In genomic region chr17:90079003-90079402, GRCm38 (mm10) we compare ENCODE assay signal across 14 mouse cellular contexts.
DNase-seq lines count a peak whose midpoint lies in the region; ATAC-seq lines count a peak whose summit lies in the region.
"Had no signal": no experiment of that assay in that cellular context is flagged by ENCODE, and none has a peak within 500 bp of the region (broad histone marks: within the 10 kb centered on the region; RNA-seq: fewer than 3 reads in every experiment).

No protein-coding gene starts in this region.

- no peak for DNase-seq in midbrain, embryonic 10.5 days (ENCODE audit: low spot score)
- peak; percentile 42 for DNase-seq in midbrain, embryonic 14.5 days
- no peak for DNase-seq in spleen, postnatal 14 days (ENCODE audit: low spot score in 2 of 2)
- no peak for DNase-seq in natural killer cell, adult 2 months (ENCODE audit: low spot score in 2 of 2)
- DNase-seq in gastrocnemius, postnatal 14 days = no peak
- DNase-seq: cerebellum, postnatal 14 days; gastrocnemius, adult 2 months; heart, postnatal 14 days; lung, postnatal 36 days; right cerebral cortex, postnatal 4 days had no signal

- no peaks in the 10 kb centered on the region for H3K36me3 ChIP-seq in midbrain, embryonic 13.5 days
- no peaks in the 10 kb centered on the region for H3K36me3 ChIP-seq in midbrain, embryonic 10.5 days
- no peaks in the 10 kb centered on the region for H3K36me3 ChIP-seq in forebrain, embryonic 15.5 days
- H3K36me3 ChIP-seq in midbrain, embryonic 14.5 days (ENCODE audit: control insufficient read depth, insufficient read depth, low read length) = no peaks in the 10 kb centered on the region
- H3K36me3 ChIP-seq: G1E had no signal

- H3K4me1 ChIP-seq in midbrain, embryonic 13.5 days (replicated peaks) = peaks cover 13% of the 10 kb centered on the region
- H3K4me1 ChIP-seq in midbrain, embryonic 10.5 days = peaks cover 7% of the 10 kb centered on the region; the same call in 1 of the 2 replicates
- H3K4me1 ChIP-seq in forebrain, embryonic 15.5 days = peaks cover 14% of the 10 kb centered on the region
- peaks cover 15% of the 10 kb centered on the region; the same call in 1 of the 2 replicates for H3K4me1 ChIP-seq in midbrain, embryonic 14.5 days (ENCODE audit: control insufficient read depth, insufficient read depth, low read length)

- no peak overlapping the region for H3K4me2 ChIP-seq in midbrain, embryonic 13.5 days (replicated peaks)
- H3K4me2 ChIP-seq in forebrain, embryonic 15.5 days (replicated peaks) = no peak overlapping the region
- no peak overlapping the region for H3K4me2 ChIP-seq in midbrain, embryonic 14.5 days (ENCODE audit: low read length)

- ATAC-seq in midbrain, embryonic 13.5 days = peak; percentile 45; the same call in 1 of the 2 replicates
- ATAC-seq in forebrain, embryonic 15.5 days (replicated peaks) = peak; percentile 63
- ATAC-seq in midbrain, embryonic 14.5 days (ENCODE audit: low FRiP score, low TSS enrichment) = no peak; the same call in 1 of the 2 replicates
- ATAC-seq: intestine, embryonic 16.5 days had no signal

- H3K9ac ChIP-seq in midbrain, embryonic 13.5 days (replicated peaks) = no peak overlapping the region
- H3K9ac ChIP-seq in forebrain, embryonic 15.5 days (replicated peaks) = no peak overlapping the region
- no peak overlapping the region for H3K9ac ChIP-seq in midbrain, embryonic 14.5 days (replicated peaks; ENCODE audit: low read length)

- WGBS in midbrain, embryonic 13.5 days = 35% methylated on average over 6 of the region's 6 CpGs
- 64% methylated on average over 6 of the region's 6 CpGs for WGBS in midbrain, embryonic 10.5 days
- 22% methylated on average over 6 of the region's 6 CpGs for WGBS in forebrain, embryonic 15.5 days
- WGBS in midbrain, embryonic 14.5 days = 36% methylated on average over 6 of the region's 6 CpGs

- peak overlapping the region; percentile 44 for H3K27ac ChIP-seq in midbrain, embryonic 13.5 days
- H3K27ac ChIP-seq in midbrain, embryonic 10.5 days (replicated peaks) = no peak overlapping the region
- peak overlapping the region; percentile 52; the same call in 1 of the 2 replicates for H3K27ac ChIP-seq in forebrain, embryonic 15.5 days (replicated peaks)
- no peak overlapping the region for H3K27ac ChIP-seq in midbrain, embryonic 14.5 days (replicated peaks; ENCODE audit: low read depth, low read length)
- H3K27ac ChIP-seq: gastrocnemius, adult 2 months had no signal

- H3K27me3 ChIP-seq in midbrain, embryonic 13.5 days = no peaks in the 10 kb centered on the region
- H3K27me3 ChIP-seq in midbrain, embryonic 10.5 days (ENCODE audit: low read depth, poor library complexity, severe bottlenecking) = no peaks in the 10 kb centered on the region
- H3K27me3 ChIP-seq in forebrain, embryonic 15.5 days = no peaks in the 10 kb centered on the region
- no peaks in the 10 kb centered on the region for H3K27me3 ChIP-seq in midbrain, embryonic 14.5 days (ENCODE audit: control insufficient read depth, insufficient read depth, low read length)

- intact Hi-C loops in gastrocnemius, postnatal 14 days (cut with DNase I; ENCODE audit: low total_unique reads) = no loop called here

- H3K9me3 ChIP-seq in midbrain, embryonic 13.5 days = no peaks in the 10 kb centered on the region
- H3K9me3 ChIP-seq in midbrain, embryonic 10.5 days (replicated peaks) = no peaks in the 10 kb centered on the region
- H3K9me3 ChIP-seq in forebrain, embryonic 15.5 days = no peaks in the 10 kb centered on the region
- no peaks in the 10 kb centered on the region for H3K9me3 ChIP-seq in midbrain, embryonic 14.5 days (ENCODE audit: control insufficient read depth, low read length)
- H3K9me3 ChIP-seq: G1E had no signal

- H3K4me3 ChIP-seq in midbrain, embryonic 13.5 days (replicated peaks) = no peak overlapping the region
- H3K4me3 ChIP-seq in midbrain, embryonic 10.5 days = no peak overlapping the region
- H3K4me3 ChIP-seq in forebrain, embryonic 15.5 days = no peak overlapping the region
- H3K4me3 ChIP-seq in midbrain, embryonic 14.5 days (replicated peaks; ENCODE audit: low read depth, low read length) = no peak overlapping the region
- H3K4me3 ChIP-seq: gastrocnemius, adult 2 months had no signal

Comparison
In these comparisons a context has a peak if more than half of its experiments do, and no peak if none do; other contexts are left out.
1. H3K27ac ChIP-seq: peak in midbrain, embryonic 13.5 days (single experiment) and forebrain, embryonic 15.5 days (single experiment); none in midbrain, embryonic 10.5 days (single experiment) and midbrain, embryonic 14.5 days (single experiment).